Mouse (Mus musculus) layer of hippocampus, adult 2 months (tissue): ENCODE results near the gene Plxna1. TPM values are rescaled to one million over a fixed set of nuclear protein-coding genes. Genes with fewer than 3 reads are reported as not detected.

Experiments used
- DNase-seq, 2 experiments: peaks; one replicate each; pipeline ENCODE4 v3.0.0; 2022; ENCODE audit warnings: low spot score in 2 of 2
- H3K27ac ChIP-seq: fragments of 200-600 bp; 2 replicates; pipeline ENCODE4 v1.8.1; 2022
- H3K4me3 ChIP-seq: fragments of 200-600 bp; 2 replicates; pipeline ENCODE4 v1.8.1; 2022; ENCODE audit warnings: mild to moderate bottlenecking
- CTCF ChIP-seq: fragments of 200-600 bp; conservative IDR thresholded peaks from 2 replicates; pipeline ENCODE4 v1.8.1; 2022; ENCODE audit warnings: antibody characterized with exemption, mild to moderate bottlenecking, moderate library complexity
- total RNA-seq, 2 experiments: library from RNA; stranded (reverse); gene quantifications; 2 replicates each; pipeline ENCODE4 v1.2.3; 2021

The Plxna1 gene
- total RNA-seq, 2 experiments from 2014 or later: 108 to 120 TPM

DNA sequence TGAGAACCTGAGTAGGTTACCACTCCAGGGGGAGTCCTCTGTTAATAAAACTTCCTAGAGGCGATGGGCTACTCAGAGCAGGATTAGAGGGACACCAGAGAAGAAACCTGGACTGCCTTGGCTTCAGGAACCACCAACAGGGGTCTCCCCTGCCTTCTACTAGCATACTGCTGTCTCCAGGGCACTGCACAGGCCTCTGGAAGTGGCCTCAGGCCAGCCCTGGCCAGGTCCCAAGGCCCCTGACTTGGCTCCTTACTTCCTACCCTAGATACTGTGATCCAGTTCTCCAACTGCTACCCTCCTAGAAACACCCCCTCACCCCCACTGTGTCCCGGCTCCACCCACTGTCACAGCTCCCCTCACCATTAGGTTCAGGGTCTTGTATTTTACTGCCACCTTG is 23.0 kb downstream of the Plxna1 start:
- H3K27ac ChIP-seq: no peak overlapping the region
- peak in 1 of 2 experiments; percentile 66 for DNase-seq
- H3K4me3 ChIP-seq: no peak overlapping the region
- TF ChIP-seq CTCF: peak; percentile 69

DNA sequence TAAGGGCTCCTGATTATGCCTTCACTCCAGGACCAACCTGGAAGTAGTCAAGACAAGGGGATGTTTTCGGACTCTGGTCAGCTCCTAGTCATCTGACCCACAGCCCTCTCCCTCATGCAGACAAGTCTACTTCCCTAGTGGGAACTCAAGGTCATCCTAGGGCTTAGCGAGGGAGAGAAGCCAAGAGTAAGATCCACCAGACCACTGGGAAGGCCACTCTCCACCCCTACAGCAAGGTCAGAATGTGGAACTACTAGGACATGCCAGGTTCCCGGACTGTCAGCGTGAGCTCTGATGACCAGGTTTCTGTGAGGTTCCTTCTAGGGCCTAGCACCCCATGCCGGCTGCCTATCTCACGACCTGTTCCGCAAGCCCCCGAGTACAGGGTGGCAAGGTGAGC is 23.7 kb downstream of the Plxna1 start:
- no peak for TF ChIP-seq CTCF
- no peak overlapping the region for H3K27ac ChIP-seq
- DNase-seq: no peak
- no peak overlapping the region for H3K4me3 ChIP-seq

- no peak for DNase-seq
- TF ChIP-seq CTCF: no peak
- peak overlapping the region; percentile 73; the same call in 1 of the 2 replicates for H3K27ac ChIP-seq
- H3K4me3 ChIP-seq: no peak overlapping the region
Observed at GRCm38 (mm10) chr6:89337574-89337973, 24.8 kb downstream of the Plxna1 start.

DNA sequence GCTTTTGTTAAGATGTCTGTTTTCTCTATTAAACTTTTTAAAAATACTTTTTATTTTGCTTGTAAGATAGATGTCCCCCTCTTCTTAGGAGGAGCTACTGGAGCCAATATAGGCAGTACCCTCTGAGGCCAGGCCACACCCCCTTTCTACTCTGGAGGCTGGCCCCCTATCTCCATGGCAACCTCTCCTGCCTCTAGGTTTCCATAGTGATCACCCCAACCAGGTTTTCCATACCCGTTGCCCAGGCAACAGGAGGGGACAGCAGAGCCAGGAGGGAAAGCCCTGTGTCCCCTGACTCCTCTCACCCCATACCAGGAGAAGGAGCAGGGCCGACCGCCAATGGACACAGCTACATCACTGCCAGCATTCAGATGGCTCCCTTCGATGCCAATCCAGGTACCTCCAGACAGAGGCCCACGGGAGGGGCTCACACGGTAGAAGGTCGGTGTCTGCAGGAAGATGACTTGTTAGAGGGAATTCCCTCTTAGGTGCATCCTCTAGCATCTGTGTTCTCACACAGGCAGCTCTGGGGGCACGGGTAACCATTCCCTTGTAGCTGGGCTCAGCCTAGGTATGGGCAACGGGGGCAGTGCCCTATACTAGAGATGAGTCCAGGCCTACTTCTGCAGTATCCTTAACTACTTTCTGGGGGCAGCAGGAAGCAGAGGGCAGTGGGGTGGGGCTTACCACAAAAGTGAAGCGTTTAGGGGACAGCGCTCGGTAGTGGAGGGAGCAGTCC is 28.3 kb downstream of the Plxna1 start:
- peak in 1 of 2 experiments; percentile 24 for DNase-seq
- Histone ChIP-seq H3K27ac (peak overlapping the region; percentile 57; the same call in 1 of the 2 replicates), H3K4me3 (no peak overlapping the region)
- TF ChIP-seq CTCF: no peak

GRCm38 (mm10) chr6:89330957-89331356 is 31.5 kb downstream of the Plxna1 start:
- no peak overlapping the region for H3K27ac ChIP-seq
- TF ChIP-seq CTCF: no peak
- no peak for DNase-seq
- no peak overlapping the region for H3K4me3 ChIP-seq

DNA sequence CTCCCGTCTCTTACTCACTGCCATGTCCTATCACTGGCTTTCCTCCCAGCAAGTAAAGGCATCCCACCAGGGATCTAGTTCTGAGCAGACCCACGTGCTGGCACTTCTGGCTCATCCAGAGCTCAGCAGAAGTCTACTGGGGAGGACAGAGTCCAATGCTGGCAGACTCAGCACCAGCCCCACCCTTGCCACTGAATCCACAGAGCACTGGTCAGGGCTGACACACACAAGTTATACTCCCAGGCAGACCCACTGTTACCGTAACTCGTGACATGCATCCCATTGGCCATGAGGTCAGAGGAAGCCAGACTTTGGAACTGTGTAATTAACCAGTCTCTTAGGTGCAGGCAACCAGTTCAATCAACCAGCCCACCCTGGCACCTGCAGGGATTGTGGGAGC is 33.8 kb downstream of the Plxna1 start:
- no peak for TF ChIP-seq CTCF
- Histone ChIP-seq H3K4me3 (no peak overlapping the region), H3K27ac (peak overlapping the region; percentile 75)
- no peak for DNase-seq

GRCm38 (mm10) chr6:89327746-89328491 is 34.5 kb downstream of the Plxna1 start:
- H3K27ac ChIP-seq: peak overlapping the region; percentile 75
- no peak overlapping the region for H3K4me3 ChIP-seq
- DNase-seq: no peak
- no peak for TF ChIP-seq CTCF

GRCm38 (mm10) chr6:89324842-89325241 is 37.6 kb downstream of the Plxna1 start:
- no peak overlapping the region for H3K4me3 ChIP-seq
- no peak for TF ChIP-seq CTCF
- no peak for DNase-seq
- H3K27ac ChIP-seq: no peak overlapping the region

- DNase-seq: no peak
- no peak overlapping the region for H3K4me3 ChIP-seq
- H3K27ac ChIP-seq: no peak overlapping the region
- TF ChIP-seq CTCF: no peak
Observed at GRCm38 (mm10) chr6:89315263-89315662, 47.2 kb downstream of the Plxna1 start.

GRCm38 (mm10) chr6:89311518-89311917 is 50.9 kb downstream of the Plxna1 start:
- H3K4me3 ChIP-seq: no peak overlapping the region
- TF ChIP-seq CTCF: no peak
- no peak overlapping the region for H3K27ac ChIP-seq
- DNase-seq: no peak

DNA sequence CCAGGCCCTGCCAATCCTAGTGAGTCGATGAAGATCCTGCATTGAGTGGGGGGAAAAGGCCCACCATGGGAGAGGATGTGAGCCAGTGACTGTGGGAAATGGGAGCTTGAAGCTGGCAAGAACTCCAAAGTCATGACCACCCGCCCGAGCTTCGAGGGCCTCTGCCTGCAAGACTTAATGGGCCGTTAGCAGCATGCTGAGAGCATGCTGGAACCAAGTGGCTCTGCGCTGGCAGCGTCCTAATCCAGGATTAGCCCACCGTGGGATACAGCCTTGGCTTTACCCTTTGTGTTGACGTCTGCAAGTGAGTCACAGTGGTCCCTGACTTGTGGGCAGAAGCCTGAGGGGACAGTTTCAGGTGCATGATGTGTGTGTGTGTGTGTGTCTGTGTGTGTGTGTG is 52.2 kb downstream of the Plxna1 start:
- no peak for DNase-seq
- no peak for TF ChIP-seq CTCF
- H3K27ac ChIP-seq: no peak overlapping the region
- H3K4me3 ChIP-seq: no peak overlapping the region

GRCm38 (mm10) chr6:89308213-89308973 is 54.0 kb downstream of the Plxna1 start:
- Histone ChIP-seq H3K4me3 (no peak overlapping the region), H3K27ac (no peak overlapping the region)
- DNase-seq: no peak
- TF ChIP-seq CTCF: no peak
